Mouse (Mus musculus) embryonic facial prominence, embryonic 10.5 days (tissue): ENCODE measurements around the gene Slc10a7. TPM values are rescaled to one million over a fixed set of nuclear protein-coding genes. Genes with fewer than 3 reads are reported as not detected.

Experiments
- DNase-seq: peaks from one replicate; pipeline ENCODE4 v3.0.0-alpha.2; 2017; ENCODE audit warnings: low spot score
- H3K27ac ChIP-seq: fragments of 300-500 bp; sonication (generic); replicated peaks from 2 replicates; pipeline ENCODE4 v1.5.1; 2016; ENCODE audit warnings: mild to moderate bottlenecking
- H3K27me3 ChIP-seq: fragments of 300-500 bp; sonication (generic); replicated peaks from 2 replicates; pipeline ENCODE4 v1.6.1; 2016; ENCODE audit warnings: low read depth, mild to moderate bottlenecking; ENCODE audit not compliant: poor library complexity, severe bottlenecking
- H3K36me3 ChIP-seq: fragments of 300-500 bp; sonication (generic); replicated peaks from 2 replicates; pipeline ENCODE4 v1.6.1; 2016; ENCODE audit warnings: mild to moderate bottlenecking, moderate library complexity
- H3K4me1 ChIP-seq: fragments of 300-500 bp; sonication (generic); 2 replicates; pipeline ENCODE4 v1.6.1; 2016
- H3K4me3 ChIP-seq: fragments of 300-500 bp; sonication (generic); 2 replicates; pipeline ENCODE4 v1.5.1; 2016; ENCODE audit warnings: mild to moderate bottlenecking, moderate library complexity
- H3K9me3 ChIP-seq: fragments of 300-500 bp; sonication (generic); 2 replicates; pipeline ENCODE4 v1.6.1; 2016; ENCODE audit warnings: mild to moderate bottlenecking
- WGBS: fragments of 180-500 bp; shearing (Covaris S2); methylation state at CpG from one replicate; pipeline ENCODE4 v1.1.7; 2016; 5-methylcytosine and 5-hydroxymethylcytosine counted together
- polyA plus RNA-seq: library from polyadenylated mRNA; unstranded; fragments of >200 nt; fragmentation: Nextera tagmentation; extraction: Ambion mirVana; gene quantifications from 2 replicates; pipeline ENCODE4 v1.2.1, GENCODE M21; 2016

Slc10a7 gene
- polyA plus RNA-seq, 1 experiment from 2014 or later = 10.9 TPM

- Histone ChIP-seq H3K9me3 (no peaks in the 10 kb centered on the region), H3K27ac (no peak overlapping the region), H3K36me3 (peaks cover 30% of the 10 kb centered on the region), H3K27me3 (no peaks in the 10 kb centered on the region), H3K4me1 (peaks cover 6% of the 10 kb centered on the region), H3K4me3 (no peak overlapping the region)
- 94% methylated on average over 9 of the region's 9 CpGs for WGBS
- no peak for DNase-seq
Measured at GRCm38 (mm10) chr8:78734721-78735517, 225.8 kb downstream of the Slc10a7 start.

- Histone ChIP-seq H3K27me3 (no peaks in the 10 kb centered on the region), H3K9me3 (no peaks in the 10 kb centered on the region), H3K36me3 (no peaks in the 10 kb centered on the region), H3K27ac (peak overlapping the region; percentile 1; the same call in 1 of the 2 replicates), H3K4me3 (no peak overlapping the region), H3K4me1 (peaks cover 33% of the 10 kb centered on the region)
- no peak for DNase-seq
- 84% methylated on average over 4 of the region's 4 CpGs for WGBS
Measured at GRCm38 (mm10) chr8:78738304-78738703, 229.2 kb downstream of the Slc10a7 start.

- H3K36me3 ChIP-seq = no peaks in the 10 kb centered on the region
- no peaks in the 10 kb centered on the region for H3K27me3 ChIP-seq
- no peaks in the 10 kb centered on the region for H3K9me3 ChIP-seq
- peak; percentile 24 for DNase-seq
- H3K4me1 ChIP-seq = peaks cover 33% of the 10 kb centered on the region
- WGBS = 55% methylated on average over 6 of the region's 6 CpGs
- peak overlapping the region; percentile 73 for H3K27ac ChIP-seq
- H3K4me3 ChIP-seq = no peak overlapping the region
Measured at GRCm38 (mm10) chr8:78740936-78741335, 231.8 kb downstream of the Slc10a7 start.

- Histone ChIP-seq H3K27ac (peak overlapping the region; percentile 73), H3K9me3 (no peaks in the 10 kb centered on the region), H3K4me1 (peaks cover 33% of the 10 kb centered on the region), H3K36me3 (no peaks in the 10 kb centered on the region), H3K27me3 (no peaks in the 10 kb centered on the region), H3K4me3 (no peak overlapping the region)
- no peak for DNase-seq
- 84% methylated on average over 3 of the region's 3 CpGs for WGBS
Measured at GRCm38 (mm10) chr8:78741496-78741895, 232.3 kb downstream of the Slc10a7 start.

GRCm38 (mm10) chr8:78741965-78742364 is 232.8 kb downstream of the Slc10a7 start:
- Histone ChIP-seq H3K9me3 (no peaks in the 10 kb centered on the region), H3K36me3 (no peaks in the 10 kb centered on the region), H3K4me3 (no peak overlapping the region), H3K27ac (peak overlapping the region; percentile 73), H3K27me3 (no peaks in the 10 kb centered on the region), H3K4me1 (peaks cover 33% of the 10 kb centered on the region)
- 34% methylated on average over 3 of the region's 3 CpGs for WGBS
- no peak for DNase-seq

GRCm38 (mm10) chr8:78742453-78742852 is 233.3 kb downstream of the Slc10a7 start:
- Histone ChIP-seq H3K9me3 (no peaks in the 10 kb centered on the region), H3K36me3 (no peaks in the 10 kb centered on the region), H3K27me3 (no peaks in the 10 kb centered on the region), H3K4me3 (no peak overlapping the region), H3K4me1 (peaks cover 33% of the 10 kb centered on the region), H3K27ac (peak overlapping the region; percentile 73)
- 39% methylated on average over 2 of the region's 2 CpGs for WGBS
- peak; percentile 65 for DNase-seq

GRCm38 (mm10) chr8:78747052-78747451 is 237.9 kb downstream of the Slc10a7 start:
- H3K9me3 ChIP-seq = no peaks in the 10 kb centered on the region
- no peaks in the 10 kb centered on the region for H3K36me3 ChIP-seq
- peaks cover 18% of the 10 kb centered on the region for H3K4me1 ChIP-seq
- no peak for DNase-seq
- H3K4me3 ChIP-seq = no peak overlapping the region
- H3K27me3 ChIP-seq = no peaks in the 10 kb centered on the region
- H3K27ac ChIP-seq = no peak overlapping the region

- no peak overlapping the region for H3K27ac ChIP-seq
- no peak overlapping the region for H3K4me3 ChIP-seq
- peak; percentile 2 for DNase-seq
- no peaks in the 10 kb centered on the region for H3K9me3 ChIP-seq
- H3K4me1 ChIP-seq = peaks cover 8% of the 10 kb centered on the region
- 70% methylated on average over 4 of the region's 4 CpGs for WGBS
- no peaks in the 10 kb centered on the region for H3K27me3 ChIP-seq
- H3K36me3 ChIP-seq = no peaks in the 10 kb centered on the region
Measured at GRCm38 (mm10) chr8:78748701-78749100, 239.6 kb downstream of the Slc10a7 start.

- no peak overlapping the region for H3K27ac ChIP-seq
Measured at GRCm38 (mm10) chr8:78749861-78750825, 241.0 kb downstream of the Slc10a7 start.

GRCm38 (mm10) chr8:78751151-78751550 is 242.0 kb downstream of the Slc10a7 start:
- 91% methylated on average over 6 of the region's 6 CpGs for WGBS
- H3K27me3 ChIP-seq = no peaks in the 10 kb centered on the region
- no peak overlapping the region for H3K4me3 ChIP-seq
- H3K9me3 ChIP-seq = no peaks in the 10 kb centered on the region
- DNase-seq = no peak
- no peak overlapping the region; the same call in 1 of the 2 replicates for H3K27ac ChIP-seq
- no peaks in the 10 kb centered on the region for H3K36me3 ChIP-seq
- H3K4me1 ChIP-seq = peaks cover 8% of the 10 kb centered on the region

More at GRCm38 (mm10) chr8:78749861-78750825, 241.0 kb downstream of the Slc10a7 start:
- H3K4me3 ChIP-seq = no peak overlapping the region
- no peaks in the 10 kb centered on the region for H3K27me3 ChIP-seq
- H3K9me3 ChIP-seq = no peaks in the 10 kb centered on the region
- WGBS = 69% methylated on average over 8 of the region's 8 CpGs
- peaks cover 8% of the 10 kb centered on the region for H3K4me1 ChIP-seq
- DNase-seq = peak; percentile 33
- no peaks in the 10 kb centered on the region for H3K36me3 ChIP-seq

GRCm38 (mm10) chr8:78754986-78755385 is 245.8 kb downstream of the Slc10a7 start:
- Histone ChIP-seq H3K4me1 (peaks cover 6% of the 10 kb centered on the region), H3K36me3 (no peaks in the 10 kb centered on the region), H3K27ac (no peak overlapping the region), H3K4me3 (no peak overlapping the region), H3K9me3 (no peaks in the 10 kb centered on the region), H3K27me3 (no peaks in the 10 kb centered on the region)
- peak; percentile 4 for DNase-seq
- 85% methylated on average over 4 of the region's 4 CpGs for WGBS

- H3K36me3 ChIP-seq = no peaks in the 10 kb centered on the region
- H3K4me1 ChIP-seq = no peaks in the 10 kb centered on the region
- DNase-seq = no peak
- no peak overlapping the region for H3K4me3 ChIP-seq
- no peaks in the 10 kb centered on the region for H3K27me3 ChIP-seq
- H3K9me3 ChIP-seq = no peaks in the 10 kb centered on the region
- no peak overlapping the region for H3K27ac ChIP-seq
Measured at GRCm38 (mm10) chr8:78759139-78759538, 250.0 kb downstream of the Slc10a7 start.
